Mouse (Mus musculus) hindbrain, embryonic 11.5 days (tissue): Measurements from ENCODE around the gene Myo18a. TPM values are rescaled to one million over a fixed set of nuclear protein-coding genes. Genes with fewer than 3 reads are reported as not detected.

Source experiments
- ATAC-seq: fragments of 200-750 bp; cut with Nextera tagmentation; 2 replicates; pipeline ENCODE4 v1.8.0; 2017; ENCODE audit warnings: mild to moderate bottlenecking, moderate TSS enrichment, moderate library complexity; ENCODE audit not compliant: low FRiP score
- DNase-seq: peaks from one replicate; pipeline ENCODE4 v3.0.0-alpha.2; 2015; ENCODE audit warnings: low spot score
- H3K27ac ChIP-seq: fragments of 300-500 bp; sonication (generic); 2 replicates; pipeline ENCODE4 v1.5.1; 2014; ENCODE audit warnings: mild to moderate bottlenecking, low read depth, low read length
- H3K27me3 ChIP-seq: fragments of 300-500 bp; sonication (generic); 2 replicates; pipeline ENCODE4 v1.6.1; 2014; ENCODE audit warnings: mild to moderate bottlenecking, low read length, moderate library complexity, mixed read lengths; ENCODE audit not compliant: control insufficient read depth, insufficient read depth
- H3K36me3 ChIP-seq: fragments of 300-500 bp; sonication (generic); 2 replicates; pipeline ENCODE4 v1.6.1; 2014; ENCODE audit warnings: mild to moderate bottlenecking, low read length, moderate library complexity, mixed read lengths; ENCODE audit not compliant: control insufficient read depth, insufficient read depth
- H3K4me1 ChIP-seq: fragments of 300-500 bp; sonication (generic); replicated peaks from 2 replicates; pipeline ENCODE4 v1.6.1; 2014; ENCODE audit warnings: low read length, mixed read lengths; ENCODE audit not compliant: control insufficient read depth, insufficient read depth
- H3K4me2 ChIP-seq: fragments of 300-500 bp; sonication (generic); replicated peaks from 2 replicates; pipeline ENCODE4 v1.6.1; 2014; ENCODE audit warnings: mild to moderate bottlenecking, low read depth, low read length
- H3K4me3 ChIP-seq: fragments of 300-500 bp; sonication (generic); 2 replicates; pipeline ENCODE4 v1.5.1; 2014; ENCODE audit warnings: low read depth, low read length
- H3K9ac ChIP-seq: fragments of 300-500 bp; sonication (generic); 2 replicates; pipeline ENCODE4 v1.6.1; 2014; ENCODE audit warnings: low read depth, low read length
- H3K9me3 ChIP-seq: fragments of 300-500 bp; sonication (generic); 2 replicates; pipeline ENCODE4 v1.6.1; 2016; ENCODE audit warnings: low read length; ENCODE audit not compliant: control insufficient read depth
- WGBS: fragments of 180-500 bp; shearing (Covaris S2); extraction: QIAGEN DNeasy Blood & Tissue Kit; methylation state at CpG from one replicate; pipeline ENCODE4 v1.1.7; 2014; 5-methylcytosine and 5-hydroxymethylcytosine counted together
- polyA plus RNA-seq: library from polyadenylated mRNA; unstranded; fragments of >200 nt; fragmentation: Nextera tagmentation; extraction: Ambion mirVana; gene quantifications from 2 replicates; pipeline ENCODE4 v1.2.1, GENCODE M21; 2014

The Myo18a gene
- 22.7 and 29.2 TPM in 2 replicates for polyA plus RNA-seq

DNA sequence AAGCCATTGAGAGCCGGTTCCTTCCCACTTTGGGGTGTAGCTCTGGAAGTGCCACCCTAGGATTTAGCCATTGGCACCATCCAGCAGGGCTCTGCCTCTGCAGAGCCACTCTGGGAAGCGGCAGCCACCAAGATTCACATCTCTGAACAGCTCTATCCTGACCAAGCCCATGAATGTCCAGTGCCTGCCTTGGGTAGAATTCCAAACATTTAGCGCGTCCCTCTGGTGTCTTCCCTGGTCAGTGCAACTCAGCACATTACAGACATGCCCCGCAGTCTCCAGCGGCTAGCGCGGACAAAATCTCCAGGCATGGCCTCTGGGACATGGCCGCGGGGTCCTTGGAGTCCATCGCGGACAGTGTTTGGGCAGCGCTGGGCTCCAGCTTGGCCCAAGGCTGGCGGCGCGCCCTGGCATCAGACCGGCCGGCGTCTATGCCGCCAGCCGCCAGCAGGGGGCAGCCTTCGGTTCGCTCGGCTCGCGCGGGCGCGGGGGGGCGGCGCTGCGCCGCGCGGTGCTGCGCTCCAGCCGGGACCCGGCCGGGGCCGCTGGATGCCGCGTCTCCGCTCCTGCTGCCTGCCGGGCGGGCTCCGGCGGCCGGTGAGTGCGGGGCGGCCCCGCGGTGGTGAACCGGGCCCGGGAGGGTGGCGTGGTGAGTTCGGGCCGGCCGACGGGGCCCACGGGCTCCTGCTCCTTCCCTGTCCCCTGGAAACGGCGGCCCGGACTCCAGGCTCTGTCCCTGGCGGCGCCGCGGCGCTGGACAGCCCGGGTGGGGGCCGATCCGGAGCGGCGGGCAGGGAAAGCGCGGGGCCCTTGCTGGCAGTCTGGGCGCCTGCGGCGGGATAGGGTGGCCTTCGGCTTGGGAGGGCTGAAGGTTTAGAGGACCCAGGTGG, at the start of gene Myo18a:
Myo18a (plus strand) TSS at position 464 of the 890 bp plus-strand sequence.
- Histone ChIP-seq H3K4me2 (peak within 1 kb of the TSS; percentile 89), H3K9me3 (no peaks in the 10 kb centered on the region), H3K4me1 (peaks cover 16% of the 10 kb centered on the region), H3K4me3 (peak within 1 kb of the TSS; percentile 92), H3K27me3 (no peaks in the 10 kb centered on the region; the same call in 1 of the 2 replicates), H3K36me3 (no peaks in the 10 kb centered on the region), H3K27ac (peak within 1 kb of the TSS; percentile 93), H3K9ac (peak within 1 kb of the TSS; percentile 99)
- WGBS: 3% methylated on average over 52 of the region's 79 CpGs
- ATAC-seq: peak; percentile 85
- peak; percentile 97 for DNase-seq

DNA sequence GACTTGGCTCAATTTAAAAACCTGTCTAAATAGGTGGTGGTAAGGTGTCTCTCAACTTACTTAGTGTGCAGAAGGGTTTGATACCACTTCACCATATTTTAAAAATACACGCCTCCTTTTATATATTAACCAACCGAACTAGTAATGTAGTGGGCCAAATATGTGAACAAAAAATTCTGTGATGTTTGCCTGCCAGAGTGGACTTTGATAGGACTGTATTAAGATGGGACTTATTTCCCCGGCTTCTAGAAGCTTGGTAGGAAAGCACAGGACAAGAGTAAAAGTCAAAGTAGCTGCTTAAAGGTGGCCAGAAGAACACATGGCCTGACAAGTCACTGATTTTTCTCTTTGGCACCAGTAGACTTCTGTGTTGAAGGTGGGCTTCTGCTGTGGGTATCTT, 49.3 kb upstream of the Myo18a start:
- Histone ChIP-seq H3K9me3 (no peaks in the 10 kb centered on the region), H3K27me3 (no peaks in the 10 kb centered on the region), H3K9ac (no peak overlapping the region), H3K4me2 (no peak overlapping the region), H3K4me1 (no peaks in the 10 kb centered on the region), H3K36me3 (no peaks in the 10 kb centered on the region), H3K27ac (no peak overlapping the region), H3K4me3 (no peak overlapping the region)
- 97% methylated on average over 3 of the region's 3 CpGs for WGBS
- no peak for DNase-seq
- ATAC-seq: no peak

DNA sequence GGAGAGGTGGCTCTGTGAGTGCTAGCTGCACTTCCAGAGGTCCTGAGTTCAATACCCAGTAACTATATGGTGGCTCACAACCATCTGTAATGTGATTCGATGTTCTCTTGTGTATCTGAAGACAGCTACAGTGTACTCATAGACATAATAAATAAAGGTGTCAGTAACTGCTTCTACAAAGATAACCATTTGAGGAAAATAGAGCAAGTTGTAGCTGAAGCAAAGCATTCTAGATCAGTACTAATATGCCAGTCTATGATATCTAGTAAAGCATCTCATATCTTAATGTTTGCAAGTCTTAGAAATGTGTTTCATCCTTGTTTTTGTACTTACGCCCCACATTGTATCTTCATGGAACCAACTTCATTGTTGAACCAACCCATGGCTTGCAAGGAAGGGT, 44.0 kb upstream of the Myo18a start:
- no peak for ATAC-seq
- Histone ChIP-seq H3K4me1 (no peaks in the 10 kb centered on the region), H3K27me3 (no peaks in the 10 kb centered on the region), H3K9me3 (no peaks in the 10 kb centered on the region), H3K4me3 (no peak overlapping the region), H3K36me3 (no peaks in the 10 kb centered on the region), H3K27ac (no peak overlapping the region), H3K9ac (no peak overlapping the region), H3K4me2 (no peak overlapping the region)
- 95% methylated on average over 2 of the region's 2 CpGs for WGBS
- DNase-seq: no peak

DNA sequence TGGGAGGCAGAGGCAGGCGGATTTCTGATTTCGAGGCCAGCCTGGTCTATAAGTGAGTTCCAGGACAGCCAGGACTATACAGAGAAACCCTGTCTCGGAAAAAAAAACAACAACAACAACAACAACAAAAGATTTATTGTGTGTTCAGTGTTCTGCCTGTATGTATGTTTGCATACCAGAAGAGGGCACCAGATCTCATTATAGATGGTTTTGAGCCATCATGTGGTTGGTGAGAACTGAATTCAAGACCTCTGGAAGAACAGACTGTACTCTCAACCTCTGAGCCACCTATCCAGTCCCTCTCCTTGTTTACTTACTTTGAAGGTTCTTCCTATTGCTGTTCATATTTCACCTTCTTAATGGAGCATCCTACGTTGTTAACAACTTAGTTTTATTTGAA, 41.7 kb upstream of the Myo18a start:
- 85% methylated on average over 4 of the region's 4 CpGs for WGBS
- no peak overlapping the region for H3K4me2 ChIP-seq
- no peaks in the 10 kb centered on the region for H3K27me3 ChIP-seq
- H3K36me3 ChIP-seq: no peaks in the 10 kb centered on the region
- H3K9ac ChIP-seq: no peak overlapping the region
- DNase-seq (no peak), ATAC-seq (no peak)
- H3K4me1 ChIP-seq: no peaks in the 10 kb centered on the region
- no peak overlapping the region for H3K4me3 ChIP-seq
- H3K27ac ChIP-seq: no peak overlapping the region
- no peaks in the 10 kb centered on the region for H3K9me3 ChIP-seq

DNA sequence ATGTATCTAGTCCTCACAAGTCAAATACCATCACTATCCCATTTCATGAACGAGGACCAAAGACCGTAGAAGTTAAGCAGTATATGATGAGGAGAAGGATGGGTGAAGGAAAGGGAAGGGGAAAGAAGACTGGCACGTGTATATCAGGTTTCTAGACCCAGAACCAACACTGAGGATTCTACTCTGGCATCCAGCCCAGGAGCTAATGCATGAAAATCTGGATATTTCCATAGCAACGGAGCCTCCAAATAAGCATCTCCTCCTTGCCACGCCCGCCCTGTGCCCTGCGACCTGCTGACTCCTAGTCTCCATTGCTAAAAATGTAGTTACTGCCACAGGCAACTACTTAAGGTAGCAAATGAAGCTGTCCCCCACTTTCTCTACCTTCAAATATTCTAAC, 38.3 kb upstream of the Myo18a start:
- Histone ChIP-seq H3K9me3 (no peaks in the 10 kb centered on the region), H3K27ac (no peak overlapping the region), H3K4me2 (no peak overlapping the region), H3K4me3 (no peak overlapping the region), H3K9ac (no peak overlapping the region), H3K27me3 (no peaks in the 10 kb centered on the region), H3K36me3 (no peaks in the 10 kb centered on the region), H3K4me1 (no peaks in the 10 kb centered on the region)
- 82% methylated on average over 7 of the region's 7 CpGs for WGBS
- ATAC-seq: no peak
- DNase-seq: no peak

DNA sequence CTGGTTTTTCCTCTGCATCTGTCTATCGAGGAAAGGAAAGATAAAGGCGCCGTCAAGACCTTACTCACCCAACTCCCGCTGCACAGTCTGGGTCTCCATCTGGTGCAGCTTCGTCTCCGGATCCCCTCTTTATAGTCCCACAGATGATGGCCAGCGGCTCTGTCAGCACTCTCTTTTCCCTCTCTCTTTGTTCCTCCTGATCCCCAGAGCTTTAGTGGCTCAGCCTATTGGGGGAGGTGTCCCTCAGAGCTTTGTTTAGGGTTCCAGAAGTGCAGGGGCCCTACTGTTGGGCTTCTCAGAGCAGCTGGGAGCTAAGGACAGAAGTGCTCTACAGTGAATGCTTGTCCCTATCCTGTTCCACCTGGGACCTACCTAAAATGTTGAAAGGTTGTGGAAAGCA, 37.9 kb upstream of the Myo18a start, which contains the start of gene Cryba1:
Cryba1 (minus strand) TSS at position 101 of the 400 bp plus-strand sequence.
- Histone ChIP-seq H3K36me3 (no peaks in the 10 kb centered on the region), H3K4me2 (no peak within 1 kb of the TSS), H3K9me3 (no peaks in the 10 kb centered on the region), H3K27ac (no peak within 1 kb of the TSS), H3K27me3 (no peaks in the 10 kb centered on the region), H3K4me1 (no peaks in the 10 kb centered on the region), H3K9ac (no peak within 1 kb of the TSS), H3K4me3 (no peak within 1 kb of the TSS)
- no peak for DNase-seq
- WGBS: 44% methylated on average over 7 of the region's 7 CpGs
- no peak for ATAC-seq

DNA sequence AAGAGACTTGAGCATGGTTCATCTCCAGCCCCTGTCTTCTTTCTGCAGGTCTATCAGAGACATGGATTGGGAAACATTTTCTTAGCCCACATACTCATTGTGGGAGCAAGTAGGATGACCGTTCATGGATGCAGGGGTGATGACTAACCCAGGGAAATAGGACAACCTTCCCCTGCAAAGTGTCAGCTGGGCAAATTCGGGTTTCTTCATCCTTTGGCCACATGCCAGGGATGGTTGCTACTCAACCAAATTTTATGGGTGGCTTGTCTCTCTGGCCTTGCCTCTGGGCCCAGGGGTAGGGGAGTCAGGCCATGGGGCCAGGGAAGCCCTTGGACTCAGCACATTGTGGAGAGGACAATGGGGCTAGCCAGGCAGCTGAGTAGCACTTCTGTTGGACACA, 34.5 kb upstream of the Myo18a start:
- no peaks in the 10 kb centered on the region for H3K4me1 ChIP-seq
- no peak overlapping the region for H3K4me3 ChIP-seq
- no peak overlapping the region for H3K9ac ChIP-seq
- ATAC-seq (no peak), DNase-seq (no peak)
- H3K4me2 ChIP-seq: no peak overlapping the region
- no peaks in the 10 kb centered on the region for H3K9me3 ChIP-seq
- H3K27me3 ChIP-seq: no peaks in the 10 kb centered on the region
- no peaks in the 10 kb centered on the region for H3K36me3 ChIP-seq
- 50% methylated on average over 2 of the region's 2 CpGs for WGBS
- no peak overlapping the region for H3K27ac ChIP-seq

DNA sequence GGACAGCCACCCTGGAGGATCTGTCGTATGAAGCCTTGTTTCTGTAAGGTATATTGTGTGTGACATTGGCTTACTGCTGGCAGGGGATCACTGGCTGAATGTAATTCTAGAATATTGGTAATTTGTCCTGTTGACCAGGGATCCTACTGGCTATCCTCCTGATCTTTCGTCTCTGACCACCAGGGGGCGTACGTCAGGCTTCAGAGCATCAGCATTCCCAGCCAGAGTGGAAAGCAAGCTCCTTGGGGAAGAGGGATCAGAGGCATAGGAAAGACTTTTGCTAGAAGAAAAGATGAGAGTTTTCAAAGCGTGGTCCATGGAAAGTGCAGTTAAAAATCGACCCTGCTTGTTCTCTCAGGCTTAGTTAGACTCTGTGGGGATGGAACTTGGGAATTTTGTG, 25.8 kb upstream of the Myo18a start:
- 3% methylated on average over 6 of the region's 6 CpGs for whole genome bisulfite sequencing
- no peaks in the 10 kb centered on the region for H3K9me3 ChIP-seq
- H3K4me1 ChIP-seq: no peaks in the 10 kb centered on the region
- DNase-seq (peak; percentile 93), ATAC-seq (no peak)
- no peak overlapping the region for H3K27ac ChIP-seq
- H3K4me3 ChIP-seq: no peak overlapping the region
- H3K9ac ChIP-seq: no peak overlapping the region
- H3K36me3 ChIP-seq: no peaks in the 10 kb centered on the region
- no peaks in the 10 kb centered on the region for H3K27me3 ChIP-seq
- H3K4me2 ChIP-seq: no peak overlapping the region

DNA sequence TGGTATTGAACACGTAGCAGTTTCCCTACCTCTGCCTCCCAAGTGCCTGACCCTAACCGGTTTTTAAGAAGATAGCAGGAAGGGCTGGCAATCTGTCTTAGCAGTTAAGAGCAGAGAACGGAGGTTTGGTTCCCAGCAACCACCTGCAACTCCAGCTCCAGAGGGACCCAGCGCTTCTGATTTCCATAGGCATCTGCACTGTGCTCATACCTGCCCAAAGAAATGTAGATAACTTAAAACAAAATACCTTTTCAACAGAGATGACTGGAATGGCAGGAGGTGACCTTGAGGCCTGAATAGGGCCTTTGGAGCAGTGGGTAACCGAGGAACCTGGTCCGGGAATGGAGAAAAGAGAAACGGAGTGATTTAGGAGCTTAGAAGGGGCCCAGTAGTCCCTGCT, 24.5 kb upstream of the Myo18a start:
- H3K9ac ChIP-seq: no peak overlapping the region
- no peaks in the 10 kb centered on the region for H3K27me3 ChIP-seq
- H3K4me3 ChIP-seq: no peak overlapping the region
- H3K9me3 ChIP-seq: no peaks in the 10 kb centered on the region
- H3K4me2 ChIP-seq: no peak overlapping the region
- no peak overlapping the region for H3K27ac ChIP-seq
- ATAC-seq: no peak
- DNase-seq: no peak
- no peaks in the 10 kb centered on the region for H3K4me1 ChIP-seq
- WGBS: 55% methylated on average over 7 of the region's 7 CpGs
- no peaks in the 10 kb centered on the region for H3K36me3 ChIP-seq
